Mouse (Mus musculus) brain, embryonic 14.5 days (tissue): ENCODE results near the gene Pitpnc1. TPM values are rescaled to one million over a fixed set of nuclear protein-coding genes. Genes with fewer than 3 reads are reported as not detected.

Source experiments
- DNase-seq: peaks from one replicate; pipeline ENCODE4 v3.0.0-alpha.2; 2011; ENCODE audit warnings: low read depth
- CTCF ChIP-seq: fragments of 200-500 bp; IDR thresholded peaks from 2 replicates; pipeline ENCODE4 v1.5.1; 2012; ENCODE audit warnings: inconsistent platforms, mild to moderate bottlenecking, moderate library complexity, borderline replicate concordance; ENCODE audit not compliant: insufficient read depth, insufficient read length; ENCODE audit errors: extremely low read depth
- POLR2A ChIP-seq: fragments of 200-500 bp; IDR thresholded peaks from 2 replicates; pipeline ENCODE4 v1.6.1; 2012; ENCODE audit warnings: mild to moderate bottlenecking, inconsistent platforms, borderline replicate concordance; ENCODE audit not compliant: poor library complexity, insufficient read depth, insufficient read length, severe bottlenecking; ENCODE audit errors: extremely low read depth
- polyA plus RNA-seq: library from polyadenylated mRNA; depleted of rRNA; stranded (reverse); fragments of >200 nt; gene quantifications from 2 replicates; pipeline ENCODE4 v1.2.3, GENCODE M21; 2012

The Pitpnc1 gene
- polyA plus RNA-seq, 1 experiment: 30.2 TPM

DNA sequence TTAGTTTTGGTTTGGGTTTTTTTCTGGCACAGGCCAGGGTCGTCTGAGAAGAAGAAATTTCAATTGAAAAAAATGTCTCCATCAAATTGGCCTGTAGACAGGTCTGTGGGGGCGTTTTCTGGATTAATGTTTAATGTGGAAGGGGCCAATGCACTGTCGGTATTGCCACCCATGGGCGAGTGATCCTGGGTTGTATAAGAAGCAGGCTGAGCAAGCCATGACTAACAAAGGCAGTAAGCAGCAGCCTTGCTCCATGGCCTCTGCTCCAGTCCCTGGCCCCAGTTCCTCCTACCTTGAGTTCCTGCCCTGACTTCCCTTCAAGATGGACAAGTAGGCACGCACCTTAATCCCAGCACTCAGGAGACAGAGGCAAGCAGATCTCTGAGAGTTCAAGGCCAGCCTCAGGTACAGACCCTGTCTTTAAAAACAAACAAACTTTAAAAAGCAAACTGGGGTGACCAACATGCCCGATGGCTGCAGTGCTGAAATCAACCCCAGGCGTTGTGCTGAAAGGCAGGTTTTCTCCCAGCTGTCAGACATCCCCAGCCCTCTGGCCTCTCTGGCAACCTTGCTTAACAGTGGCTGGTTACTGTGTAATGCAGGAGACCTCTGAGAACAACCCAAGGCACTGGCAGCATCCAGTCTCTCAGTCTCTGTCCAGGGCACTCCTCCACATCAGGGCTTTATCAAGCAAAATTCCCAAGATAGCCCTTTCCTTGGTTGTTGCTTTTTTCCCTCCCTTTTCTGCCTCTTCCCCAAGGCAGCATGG is 39.1 kb downstream of the Pitpnc1 start:
- no peak for DNase-seq
- TF ChIP-seq POLR2A (no peak), CTCF (no peak)

DNA sequence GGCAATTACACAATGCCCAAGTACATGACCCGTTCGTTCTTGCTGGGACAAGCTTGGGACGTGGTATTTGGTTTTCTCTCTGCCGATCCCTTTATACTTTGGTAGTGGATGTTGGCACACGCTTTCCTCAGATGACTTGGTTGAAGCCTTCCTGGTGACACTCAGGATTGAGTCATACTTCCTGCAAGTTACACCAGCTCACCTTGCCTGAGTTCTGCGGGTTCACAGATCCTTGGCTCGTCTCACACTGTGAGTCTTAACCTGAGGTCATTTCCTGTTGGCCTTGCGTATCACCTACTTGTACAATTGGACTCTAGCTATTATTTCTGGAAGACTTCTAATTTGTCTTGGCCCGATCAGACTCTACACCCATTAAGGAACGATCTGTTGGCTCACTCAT is 42.5 kb downstream of the Pitpnc1 start:
- TF ChIP-seq CTCF (no peak), POLR2A (no peak)

DNA sequence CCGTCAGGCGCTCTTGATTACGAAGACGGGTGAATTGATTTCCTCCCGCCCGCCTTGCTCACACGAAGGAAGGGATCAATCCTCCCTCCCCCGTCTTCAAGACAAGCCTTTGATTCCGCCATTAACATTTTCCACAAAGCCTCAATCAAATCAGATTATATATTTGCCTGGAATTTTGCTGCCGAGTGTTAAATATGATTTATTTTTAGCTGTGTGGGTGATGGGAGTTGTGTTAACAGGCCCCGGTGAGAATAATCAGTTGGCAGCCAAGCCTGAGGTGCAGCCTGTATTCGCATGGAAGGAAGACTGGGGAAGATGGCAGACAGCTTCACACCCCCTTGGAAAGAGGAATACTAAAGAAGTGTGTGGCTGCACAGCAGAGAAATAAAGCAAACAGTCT is 46.3 kb downstream of the Pitpnc1 start:
- peak; percentile 67 for DNase-seq
- TF ChIP-seq CTCF (no peak), POLR2A (no peak)

More for the DNA sequence above, 42.5 kb downstream of the Pitpnc1 start:
- DNase-seq: no peak

DNA sequence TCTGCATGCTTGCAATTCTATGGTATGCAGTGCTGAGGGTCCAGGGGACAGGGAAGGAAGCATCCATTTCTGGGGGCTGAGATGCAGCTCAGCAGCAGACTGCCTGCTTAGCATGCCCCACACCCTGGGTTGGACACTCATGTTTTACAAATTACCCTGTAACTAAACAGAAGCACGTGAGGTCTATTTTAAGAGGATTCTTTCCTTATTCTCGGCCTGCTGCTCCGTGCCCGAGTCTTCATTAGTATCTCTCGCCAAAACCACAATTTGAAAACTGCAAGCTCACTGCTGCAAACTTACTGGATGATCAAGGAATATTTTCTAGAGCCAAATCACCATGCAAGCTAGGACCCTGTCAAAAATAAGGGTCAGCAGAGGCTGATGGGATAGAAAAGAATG is 48.1 kb downstream of the Pitpnc1 start:
- no peak for TF ChIP-seq CTCF
- TF ChIP-seq POLR2A: no peak
- peak; percentile 49 for DNase-seq

DNA sequence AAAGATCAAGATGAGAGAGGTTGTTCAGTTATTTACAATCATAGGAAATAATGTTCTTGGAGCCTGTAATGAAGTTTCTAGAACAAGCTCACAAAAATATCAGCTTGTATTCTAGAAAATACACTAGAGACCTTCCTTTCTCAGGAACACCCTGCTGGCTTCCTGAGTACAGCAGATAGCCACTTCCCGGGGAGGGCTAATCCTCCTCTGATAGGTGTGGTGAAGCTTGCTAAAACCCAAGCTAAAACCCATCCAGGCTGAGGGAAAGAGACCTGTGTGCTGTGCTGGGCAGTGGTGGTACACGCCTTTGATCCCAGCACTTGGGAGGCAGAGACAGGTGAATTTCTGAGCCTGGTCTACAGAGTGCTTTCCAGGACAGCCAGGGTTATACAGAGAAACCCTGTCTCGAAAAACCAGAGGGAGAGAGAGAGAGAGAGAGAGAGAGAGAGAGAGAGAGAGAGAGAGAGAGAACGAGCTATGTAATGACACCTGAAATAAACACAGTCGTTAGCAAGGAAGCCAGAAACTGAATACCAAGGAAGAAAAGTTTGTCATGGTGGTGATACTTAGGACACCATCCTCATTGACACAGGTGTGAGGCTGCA is 48.6 kb downstream of the Pitpnc1 start:
- DNase-seq: no peak
- TF ChIP-seq POLR2A (no peak), CTCF (no peak)

DNA sequence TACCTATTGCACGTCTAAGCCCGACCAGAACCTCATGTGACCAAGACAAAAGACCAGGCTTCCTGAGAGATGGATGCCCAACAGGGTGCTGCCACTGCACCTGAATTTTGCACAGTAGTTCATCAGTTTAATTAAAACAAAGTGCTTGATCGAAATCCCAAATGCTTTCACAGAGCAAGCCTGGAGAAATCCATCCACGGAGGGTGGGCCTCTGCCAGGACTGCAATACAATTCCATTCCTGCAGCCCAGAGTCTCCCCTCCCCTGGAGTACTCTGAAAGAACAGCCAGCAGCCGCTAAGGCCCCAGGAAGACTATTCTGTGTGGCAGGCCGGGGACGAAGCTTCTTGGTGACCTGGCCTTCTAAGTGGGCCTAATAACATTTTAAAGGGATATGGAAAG is 50.6 kb downstream of the Pitpnc1 start:
- peak; percentile 85 for DNase-seq
- no peak for TF ChIP-seq POLR2A
- TF ChIP-seq CTCF: no peak

DNA sequence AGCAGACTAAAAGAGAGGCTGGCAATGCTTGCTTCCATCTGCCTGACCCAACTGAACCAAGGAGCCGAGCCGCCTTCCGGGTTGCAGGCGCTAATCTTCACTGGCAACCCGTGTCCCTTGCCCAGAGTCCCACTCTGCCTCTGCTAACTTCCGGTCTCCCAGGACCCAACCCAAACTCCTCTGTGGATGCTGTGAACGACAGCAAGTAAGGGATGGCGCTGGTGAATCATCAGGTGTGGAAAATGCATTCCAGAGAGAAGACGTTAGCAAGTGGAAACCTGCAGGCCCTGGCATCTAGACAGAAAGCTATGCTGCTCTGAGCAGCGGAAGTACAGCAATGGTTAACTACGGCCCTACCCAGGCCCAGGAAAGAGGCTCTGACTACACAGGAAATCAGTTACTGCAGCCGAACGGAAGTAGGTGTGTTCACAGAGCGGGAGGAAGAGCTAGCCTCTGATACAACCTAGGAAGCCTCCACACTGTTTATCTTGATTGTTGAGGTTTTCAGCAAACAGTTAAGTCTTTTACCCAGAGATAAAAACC is 53.4 kb downstream of the Pitpnc1 start:
- DNase-seq: no peak
- TF ChIP-seq CTCF (no peak), POLR2A (no peak)

DNA sequence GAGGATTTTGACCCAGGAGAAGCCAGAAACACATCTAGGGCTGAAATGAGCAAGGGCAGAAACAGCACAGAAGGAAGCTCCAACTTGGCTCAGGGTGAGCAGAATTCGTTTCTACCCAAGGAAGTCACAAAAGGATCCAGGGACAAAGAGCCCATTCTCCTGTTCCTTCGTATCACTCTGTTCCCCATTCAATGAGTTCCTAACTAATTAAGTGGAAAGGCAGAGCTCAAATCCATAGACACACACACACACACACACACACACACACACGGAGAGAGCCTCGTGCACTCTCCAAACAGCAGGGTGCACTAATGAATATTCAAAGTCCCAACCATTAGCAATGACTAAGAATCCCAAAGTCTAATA is 54.0 kb downstream of the Pitpnc1 start:
- TF ChIP-seq POLR2A (no peak), CTCF (no peak)
- DNase-seq: peak; percentile 94

DNA sequence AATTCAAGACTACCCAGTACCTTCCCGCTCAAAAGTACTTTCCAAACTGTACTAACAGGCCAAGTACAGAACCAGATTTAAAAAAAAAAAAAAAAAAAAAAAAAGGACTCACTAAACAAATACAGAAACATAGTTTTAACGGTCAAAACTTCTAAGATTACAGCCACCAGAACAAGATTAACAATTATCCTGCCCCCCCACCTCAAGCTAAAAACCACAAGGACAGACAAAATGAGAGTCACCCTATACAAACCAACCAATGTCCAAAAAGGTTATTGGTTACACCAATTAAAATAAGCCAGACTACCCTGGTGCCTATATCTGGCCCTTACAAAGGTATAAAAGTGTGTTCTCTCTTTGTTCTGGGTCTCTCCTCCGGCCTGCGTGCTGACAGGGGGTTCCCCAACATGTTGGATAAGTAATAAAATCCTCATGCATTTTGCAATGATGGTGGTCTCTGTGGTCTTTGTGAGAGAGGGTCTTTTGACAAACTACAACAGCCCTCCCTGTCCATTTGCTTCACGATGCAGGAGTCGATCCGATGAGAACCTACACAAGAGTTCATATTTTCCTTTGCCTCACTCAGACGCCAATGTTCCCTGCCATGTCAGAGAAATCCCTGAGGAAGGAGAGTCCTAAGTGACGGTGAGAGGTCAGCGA is 54.5 kb downstream of the Pitpnc1 start:
- no peak for DNase-seq
- TF ChIP-seq POLR2A: no peak
- no peak for TF ChIP-seq CTCF

DNA sequence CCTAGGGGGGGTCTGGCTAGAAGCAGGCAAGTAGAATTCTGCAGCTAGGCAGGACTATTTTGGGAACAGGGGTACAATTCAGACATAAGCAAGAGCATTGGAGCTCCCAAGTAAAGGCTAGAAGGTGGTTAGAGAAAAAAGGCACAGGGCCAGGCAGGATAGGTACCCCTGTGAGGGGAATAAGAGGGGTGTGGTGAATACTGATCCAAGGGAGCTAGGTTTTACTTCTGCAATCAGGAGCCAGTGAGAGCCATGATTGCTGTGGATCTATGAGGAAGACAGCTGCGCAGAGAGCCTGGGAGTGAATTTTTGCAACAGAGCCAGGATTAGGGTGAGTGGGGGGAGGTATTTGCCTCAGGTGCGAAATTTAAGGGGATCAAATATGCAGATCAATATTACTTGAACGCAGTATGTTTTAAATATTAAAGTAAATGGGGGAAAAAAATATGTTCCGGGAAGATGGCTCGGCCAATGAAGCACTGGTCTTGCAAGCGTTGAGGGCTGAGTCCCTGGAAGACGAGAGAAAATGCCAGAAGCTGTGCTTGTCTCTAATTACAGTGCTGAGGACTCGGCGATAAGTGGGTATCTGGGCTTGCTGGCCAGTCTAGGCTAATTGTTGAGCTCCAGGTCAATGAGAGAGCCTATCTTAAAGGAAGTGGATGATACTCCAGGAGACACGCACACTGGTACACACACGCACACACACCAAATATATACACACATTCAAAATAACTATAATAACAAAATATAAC is 55.3 kb downstream of the Pitpnc1 start:
- peak; percentile 58 for DNase-seq
- no peak for TF ChIP-seq POLR2A
- no peak for TF ChIP-seq CTCF

DNA sequence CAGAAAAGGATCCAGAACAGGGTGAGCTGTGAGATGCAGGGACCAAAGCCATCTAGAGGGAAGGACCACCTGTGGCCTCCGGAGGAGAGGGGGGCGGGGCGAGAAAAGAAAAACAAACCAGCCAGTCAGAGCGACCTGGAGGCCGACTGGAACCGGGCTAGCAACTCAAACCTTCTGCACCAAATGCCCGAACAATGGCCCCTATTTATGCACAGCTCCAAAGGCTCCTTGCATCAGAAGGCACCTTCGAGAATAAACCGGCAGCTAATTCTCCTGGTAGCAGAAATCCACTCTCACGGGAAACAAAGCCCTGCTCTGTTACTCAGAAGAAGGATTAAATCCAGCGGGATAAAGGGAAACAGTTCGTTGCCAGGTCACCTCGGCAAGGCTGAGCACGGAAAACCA is 57.2 kb downstream of the Pitpnc1 start:
- DNase-seq: peak; percentile 96
- TF ChIP-seq CTCF: no peak
- TF ChIP-seq POLR2A: no peak
